Mouse (Mus musculus) limb, embryonic 10.5 days (tissue): ENCODE measurements around the gene Ap4e1. TPM values are rescaled to one million over a fixed set of nuclear protein-coding genes. Genes with fewer than 3 reads are reported as not detected.

Source experiments
- DNase-seq: peaks from one replicate; pipeline ENCODE4 v3.0.0-alpha.2; 2017; ENCODE audit warnings: low spot score
- H3K27ac ChIP-seq: fragments of 300-500 bp; sonication (generic); 2 replicates; pipeline ENCODE4 v1.5.1; 2016; ENCODE audit warnings: mild to moderate bottlenecking
- H3K27me3 ChIP-seq: fragments of 300-500 bp; sonication (generic); 2 replicates; pipeline ENCODE4 v1.6.1; 2016; ENCODE audit warnings: low read depth, mild to moderate bottlenecking; ENCODE audit not compliant: poor library complexity, severe bottlenecking
- H3K36me3 ChIP-seq: fragments of 300-500 bp; sonication (generic); 2 replicates; pipeline ENCODE4 v1.6.1; 2016; ENCODE audit warnings: mild to moderate bottlenecking, moderate library complexity
- H3K4me1 ChIP-seq: fragments of 300-500 bp; sonication (generic); 2 replicates; pipeline ENCODE4 v1.6.1; 2016
- H3K4me3 ChIP-seq: fragments of 300-500 bp; sonication (generic); 2 replicates; pipeline ENCODE4 v1.5.1; 2016; ENCODE audit warnings: mild to moderate bottlenecking, moderate library complexity
- H3K9me3 ChIP-seq: fragments of 300-500 bp; sonication (generic); replicated peaks from 2 replicates; pipeline ENCODE4 v1.6.1; 2016; ENCODE audit warnings: mild to moderate bottlenecking
- WGBS: fragments of 180-500 bp; shearing (Covaris S2); methylation state at CpG from one replicate; pipeline ENCODE4 v1.1.7; 2016; 5-methylcytosine and 5-hydroxymethylcytosine counted together
- polyA plus RNA-seq: library from polyadenylated mRNA; unstranded; fragments of >200 nt; fragmentation: Nextera tagmentation; extraction: Ambion mirVana; gene quantifications from 2 replicates; pipeline ENCODE4 v1.2.1, GENCODE M21; 2016

The Ap4e1 gene
- 12.5 and 13.9 TPM in 2 replicates for polyA plus RNA-seq

DNA sequence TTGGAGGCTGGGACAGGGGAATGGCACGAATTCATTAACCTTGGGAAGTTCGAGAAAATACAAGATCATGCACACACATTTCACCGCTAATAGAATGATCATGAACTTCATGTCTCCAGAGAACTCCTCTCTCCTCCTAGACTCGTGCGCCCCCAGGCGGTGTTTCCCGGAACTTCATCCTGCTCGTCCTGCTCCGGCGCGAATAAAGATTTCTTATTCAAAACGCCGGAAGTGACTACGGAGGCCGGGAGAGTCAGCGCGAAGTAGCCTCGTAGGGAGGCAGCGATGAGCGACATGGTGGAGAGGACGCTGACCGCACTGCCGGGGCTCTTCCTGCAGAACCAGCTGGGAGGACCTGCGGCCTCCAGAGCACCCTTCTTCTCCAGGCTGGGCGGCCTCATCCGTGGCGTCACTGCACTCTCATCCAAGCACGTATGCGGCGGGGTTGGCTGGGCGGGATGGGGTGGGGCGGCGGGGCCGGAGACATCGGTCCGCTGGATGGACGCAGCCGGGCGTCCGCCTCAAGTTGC lies at the start of gene Ap4e1:
TSS of gene Ap4e1 (plus strand) at position 249 of the 530 bp plus-strand sequence.
- peaks cover 24% of the 10 kb centered on the region for H3K36me3 ChIP-seq
- peak; percentile 99 for DNase-seq
- H3K27ac ChIP-seq: peak within 1 kb of the TSS; percentile 84
- peaks cover 13% of the 10 kb centered on the region for H3K4me1 ChIP-seq
- H3K9me3 ChIP-seq: no peaks in the 10 kb centered on the region
- H3K27me3 ChIP-seq: no peaks in the 10 kb centered on the region
- WGBS: 1% methylated on average over 40 of the region's 40 CpGs
- H3K4me3 ChIP-seq: peak within 1 kb of the TSS; percentile 87

- H3K4me3 ChIP-seq: no peak overlapping the region
- no peaks in the 10 kb centered on the region for H3K27me3 ChIP-seq
- no peaks in the 10 kb centered on the region for H3K4me1 ChIP-seq
- H3K27ac ChIP-seq: no peak overlapping the region
- no peaks in the 10 kb centered on the region for H3K36me3 ChIP-seq
- H3K9me3 ChIP-seq: no peaks in the 10 kb centered on the region
- DNase-seq: no peak
- WGBS: 74% methylated on average over 2 of the region's 2 CpGs
Measured at GRCm38 (mm10) chr2:126961696-126962095, 46.8 kb upstream of the Ap4e1 start.

- Histone ChIP-seq H3K27me3 (no peaks in the 10 kb centered on the region), H3K4me1 (no peaks in the 10 kb centered on the region), H3K4me3 (no peak overlapping the region), H3K27ac (no peak overlapping the region), H3K9me3 (no peaks in the 10 kb centered on the region), H3K36me3 (no peaks in the 10 kb centered on the region)
- WGBS: 80% methylated on average over 6 of the region's 6 CpGs
- DNase-seq: no peak
Measured at GRCm38 (mm10) chr2:126977428-126977827, 31.1 kb upstream of the Ap4e1 start.

DNA sequence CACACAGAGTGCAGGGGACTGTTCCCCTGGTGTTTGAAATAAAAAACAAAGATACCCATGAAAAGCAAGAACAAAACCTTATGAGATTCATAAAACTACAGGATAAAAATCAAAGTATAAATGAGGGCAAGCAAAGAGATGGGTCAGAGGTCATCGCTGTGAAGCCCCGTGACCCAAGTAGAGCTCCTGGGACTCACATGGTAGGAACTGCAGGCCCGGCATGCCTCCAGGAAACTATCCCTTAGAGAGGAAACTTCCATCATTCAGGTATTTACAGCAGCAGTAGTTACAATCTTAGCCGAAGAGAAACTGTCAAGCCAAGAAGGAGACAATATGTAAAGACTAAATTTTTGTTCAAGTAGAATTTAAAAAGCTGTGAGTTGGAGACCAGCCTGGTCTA lies 25.3 kb upstream of the Ap4e1 start:
- no peak overlapping the region for H3K4me3 ChIP-seq
- 75% methylated on average over 4 of the region's 4 CpGs for WGBS
- H3K36me3 ChIP-seq: no peaks in the 10 kb centered on the region
- no peaks in the 10 kb centered on the region for H3K4me1 ChIP-seq
- no peak for DNase-seq
- H3K27ac ChIP-seq: no peak overlapping the region
- no peaks in the 10 kb centered on the region for H3K9me3 ChIP-seq
- H3K27me3 ChIP-seq: no peaks in the 10 kb centered on the region

- Histone ChIP-seq H3K27ac (no peak overlapping the region), H3K36me3 (no peaks in the 10 kb centered on the region), H3K9me3 (no peaks in the 10 kb centered on the region), H3K4me3 (no peak overlapping the region), H3K27me3 (no peaks in the 10 kb centered on the region), H3K4me1 (peaks cover 17% of the 10 kb centered on the region)
- DNase-seq: no peak
- 85% methylated on average over 6 of the region's 6 CpGs for WGBS
Measured at GRCm38 (mm10) chr2:126989919-126990318, 18.6 kb upstream of the Ap4e1 start.

GRCm38 (mm10) chr2:126992742-126993141 lies 15.8 kb upstream of the Ap4e1 start:
- no peaks in the 10 kb centered on the region for H3K36me3 ChIP-seq
- H3K4me3 ChIP-seq: no peak overlapping the region
- 49% methylated on average over 12 of the region's 12 CpGs for WGBS
- H3K27ac ChIP-seq: no peak overlapping the region
- no peaks in the 10 kb centered on the region for H3K9me3 ChIP-seq
- no peak for DNase-seq
- peaks cover 17% of the 10 kb centered on the region for H3K4me1 ChIP-seq
- no peaks in the 10 kb centered on the region for H3K27me3 ChIP-seq

- DNase-seq: no peak
- no peak overlapping the region for H3K27ac ChIP-seq
- H3K27me3 ChIP-seq: no peaks in the 10 kb centered on the region
- WGBS: 72% methylated on average over 6 of the region's 6 CpGs
- no peaks in the 10 kb centered on the region for H3K36me3 ChIP-seq
- peaks cover 17% of the 10 kb centered on the region for H3K4me1 ChIP-seq
- no peaks in the 10 kb centered on the region for H3K9me3 ChIP-seq
- H3K4me3 ChIP-seq: no peak overlapping the region
Measured at GRCm38 (mm10) chr2:126994384-126995166, 13.9 kb upstream of the Ap4e1 start.

DNA sequence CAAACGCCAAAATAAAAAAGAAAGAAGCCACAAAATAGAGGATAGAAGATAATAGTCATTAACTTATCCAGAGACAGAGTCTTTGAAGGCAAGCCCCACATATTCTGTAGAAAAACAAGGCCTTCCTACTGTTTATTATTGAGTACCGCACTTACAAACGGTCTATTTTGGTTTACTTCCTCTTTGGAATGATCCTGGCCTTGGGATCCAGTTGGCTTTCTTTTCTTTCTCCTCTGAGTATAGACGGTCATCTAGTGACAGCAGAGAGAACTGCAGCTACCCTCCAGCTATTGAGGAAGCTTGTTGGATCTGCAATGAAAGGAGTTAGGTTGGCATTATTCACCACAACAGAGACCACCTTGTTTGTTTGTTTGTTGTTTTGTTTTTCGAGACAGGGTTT lies 11.8 kb upstream of the Ap4e1 start:
- Histone ChIP-seq H3K27ac (no peak overlapping the region), H3K4me3 (no peak overlapping the region), H3K4me1 (peaks cover 17% of the 10 kb centered on the region), H3K36me3 (no peaks in the 10 kb centered on the region), H3K9me3 (no peaks in the 10 kb centered on the region), H3K27me3 (no peaks in the 10 kb centered on the region)
- no peak for DNase-seq
- 28% methylated on average over 5 of the region's 5 CpGs for WGBS

GRCm38 (mm10) chr2:126998219-126998618 lies 10.3 kb upstream of the Ap4e1 start:
- Histone ChIP-seq H3K4me3 (no peak overlapping the region), H3K27ac (no peak overlapping the region), H3K36me3 (no peaks in the 10 kb centered on the region), H3K4me1 (peaks cover 11% of the 10 kb centered on the region), H3K9me3 (no peaks in the 10 kb centered on the region), H3K27me3 (no peaks in the 10 kb centered on the region)
- no peak for DNase-seq
- WGBS: 76% methylated on average over 7 of the region's 7 CpGs

- 77% methylated on average over 8 of the region's 8 CpGs for WGBS
- Histone ChIP-seq H3K4me3 (no peak overlapping the region), H3K27me3 (no peaks in the 10 kb centered on the region), H3K36me3 (no peaks in the 10 kb centered on the region), H3K4me1 (no peaks in the 10 kb centered on the region), H3K9me3 (no peaks in the 10 kb centered on the region), H3K27ac (peak overlapping the region; percentile 36; the same call in 1 of the 2 replicates)
- no peak for DNase-seq
Measured at GRCm38 (mm10) chr2:127000406-127001324, 7.9 kb upstream of the Ap4e1 start.

DNA sequence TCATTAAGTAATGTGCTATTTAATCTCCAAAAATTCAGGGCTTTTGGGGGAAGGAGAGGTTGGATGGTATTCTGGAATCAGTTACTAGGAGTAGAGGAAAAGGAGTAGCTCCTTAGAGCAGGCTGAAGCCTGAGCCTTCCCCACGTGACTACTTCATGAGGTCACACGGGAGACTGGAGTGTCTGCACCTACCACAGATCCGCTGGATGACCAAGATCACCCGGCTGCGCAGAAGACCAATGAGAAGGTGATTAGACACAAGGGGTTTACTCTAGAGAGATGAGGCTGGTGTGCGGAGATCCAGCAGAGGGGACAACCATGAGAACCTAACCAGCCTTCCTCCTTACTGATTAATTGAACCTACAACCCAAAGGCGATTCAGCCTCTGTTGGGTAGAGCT lies 4.5 kb upstream of the Ap4e1 start:
- no peaks in the 10 kb centered on the region for H3K27me3 ChIP-seq
- no peak overlapping the region for H3K27ac ChIP-seq
- H3K36me3 ChIP-seq: no peaks in the 10 kb centered on the region
- WGBS: 91% methylated on average over 7 of the region's 7 CpGs
- H3K9me3 ChIP-seq: no peaks in the 10 kb centered on the region
- H3K4me3 ChIP-seq: no peak overlapping the region
- DNase-seq: no peak
- H3K4me1 ChIP-seq: no peaks in the 10 kb centered on the region

DNA sequence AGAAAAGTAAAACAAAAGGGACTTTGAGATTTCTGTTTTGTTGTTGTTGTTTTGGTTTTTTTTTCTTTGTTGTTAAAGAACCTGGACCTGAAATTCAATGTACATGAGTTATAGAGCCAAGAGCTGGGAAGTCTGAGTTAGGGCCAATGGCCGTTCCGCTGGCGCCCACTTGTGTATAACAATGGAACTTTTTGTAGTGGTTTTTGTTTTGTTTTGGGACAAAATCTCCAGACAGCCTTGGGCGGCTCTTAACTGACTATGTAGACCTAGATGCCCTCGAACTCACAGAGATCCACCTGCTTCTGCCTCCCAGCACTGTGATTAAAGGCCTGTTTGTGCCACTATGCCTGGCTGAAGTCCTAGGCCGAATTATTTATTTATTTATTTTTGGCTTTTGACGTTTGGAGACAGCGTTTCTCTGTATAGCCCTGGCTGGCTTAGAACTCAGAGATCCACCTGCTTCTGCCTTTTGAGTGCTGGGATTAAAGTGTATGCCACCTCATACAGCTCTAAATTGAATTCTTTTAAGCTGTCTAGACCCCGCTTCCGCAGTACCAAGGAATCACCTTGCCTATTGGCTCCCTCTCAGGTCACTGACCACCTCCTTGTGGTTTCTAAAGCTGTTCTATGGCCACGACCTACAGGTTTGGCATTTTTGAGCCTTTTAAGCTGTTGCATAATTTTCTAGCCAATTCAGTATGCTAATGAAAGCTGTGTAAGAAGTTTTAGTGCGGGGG lies 1.7 kb upstream of the Ap4e1 start:
- Histone ChIP-seq H3K27me3 (no peaks in the 10 kb centered on the region), H3K36me3 (peaks cover 11% of the 10 kb centered on the region), H3K27ac (no peak overlapping the region), H3K9me3 (no peaks in the 10 kb centered on the region), H3K4me3 (peak overlapping the region; percentile 27; the same call in 1 of the 2 replicates), H3K4me1 (peaks cover 13% of the 10 kb centered on the region)
- peak; percentile 58 for DNase-seq
- 50% methylated on average over 12 of the region's 12 CpGs for WGBS
